Comparison of ENCODE assay signal across 27 mouse cellular contexts in genomic region chr13:112537065-112537464, GRCm38 (mm10). TPM values are rescaled to one million over a fixed set of nuclear protein-coding genes. Genes with fewer than 3 reads are reported as not detected.
A peak's percentile ranks its signal among the peaks of the same experiment; 100 is the strongest.
DNase-seq lines count a peak whose midpoint lies in the region; ATAC-seq and TF ChIP-seq lines count a peak whose summit lies in the region.
"Had no signal": no experiment of that assay in that cellular context is flagged by ENCODE, and none has a peak within 500 bp of the region (broad histone marks: within the 10 kb centered on the region; RNA-seq: fewer than 3 reads in every experiment).

No protein-coding gene starts in this region.

- H3K27ac ChIP-seq in liver, embryonic 14.5 days = no peak overlapping the region
- no peak overlapping the region for H3K27ac ChIP-seq in liver, embryonic 11.5 days (ENCODE audit: low read depth, low read length)
- no peak overlapping the region for H3K27ac ChIP-seq in MEL (ENCODE audit: control insufficient read depth, low read depth, low read length)
- H3K27ac ChIP-seq: embryonic facial prominence, embryonic 13.5 days; embryonic facial prominence, embryonic 15.5 days; forebrain, embryonic 10.5 days; forebrain, embryonic 12.5 days had no signal

- no peak for ATAC-seq in liver, embryonic 14.5 days (ENCODE audit: insufficient read depth)
- ATAC-seq in liver, embryonic 11.5 days (replicated peaks; ENCODE audit: low FRiP score) = no peak
- ATAC-seq in common myeloid progenitor, adult 5-6 weeks (replicated peaks; ENCODE audit: low read depth, poor library complexity, severe bottlenecking) = peak; percentile 27; the same call in 1 of the 2 replicates
- ATAC-seq in megakaryocyte-erythroid progenitor cell, adult 5-6 weeks (replicated peaks; ENCODE audit: low FRiP score, low TSS enrichment, poor library complexity, severe bottlenecking) = peak; percentile 69
- ATAC-seq: activated CD4-positive, CD25-positive, alpha-beta regulatory T cell, adult 4 months; forebrain, embryonic 14.5 days; forebrain, embryonic 16.5 days; Patski had no signal

- no peaks in the 10 kb centered on the region for H3K36me3 ChIP-seq in liver, embryonic 14.5 days (replicated peaks; ENCODE audit: control insufficient read depth, insufficient read depth, low read depth)
- no peaks in the 10 kb centered on the region for H3K36me3 ChIP-seq in liver, embryonic 11.5 days (ENCODE audit: control insufficient read depth, insufficient read depth, low read length)
- peaks cover 0 to 21% of the 10 kb centered on the region in 2 experiments; a peak in 2 of 4 replicates for H3K36me3 ChIP-seq in MEL (ENCODE audit: control insufficient read depth in 1 of 2, insufficient read depth in 2 of 2, low read length in 2 of 2)
- H3K36me3 ChIP-seq: embryonic facial prominence, embryonic 13.5 days; embryonic facial prominence, embryonic 15.5 days; forebrain, embryonic 10.5 days; forebrain, embryonic 12.5 days had no signal

- no peak overlapping the region for H3K9ac ChIP-seq in liver, embryonic 14.5 days (replicated peaks)
- H3K9ac ChIP-seq in liver, embryonic 11.5 days (ENCODE audit: low read depth, low read length) = no peak overlapping the region
- no peak overlapping the region for H3K9ac ChIP-seq in MEL (ENCODE audit: control insufficient read depth, low read depth, low read length, poor library complexity, severe bottlenecking)
- H3K9ac ChIP-seq: embryonic facial prominence, embryonic 13.5 days; embryonic facial prominence, embryonic 15.5 days; forebrain, embryonic 12.5 days had no signal

- peaks cover 4 to 9% of the 10 kb centered on the region in 2 experiments; a peak in 3 of 4 replicates for H3K4me1 ChIP-seq in liver, embryonic 14.5 days (replicated peaks; ENCODE audit: control insufficient read depth in 2 of 2, insufficient read depth in 2 of 2, low read length in 1 of 2)
- H3K4me1 ChIP-seq in liver, embryonic 11.5 days (replicated peaks; ENCODE audit: control insufficient read depth, insufficient read depth, low read length) = peaks cover 3% of the 10 kb centered on the region; the same call in 1 of the 2 replicates
- peaks cover 17 to 22% of the 10 kb centered on the region in 2 experiments for H3K4me1 ChIP-seq in MEL (ENCODE audit: control insufficient read depth in 1 of 2, insufficient read depth in 2 of 2, low read length in 2 of 2)
- H3K4me1 ChIP-seq: embryonic facial prominence, embryonic 15.5 days; forebrain, embryonic 10.5 days; forebrain, embryonic 12.5 days had no signal

- no peaks in the 10 kb centered on the region for H3K79me2 ChIP-seq in MEL (ENCODE audit: control insufficient read depth, insufficient read depth, low read length, poor library complexity)

- no peak overlapping the region for H3K4me2 ChIP-seq in liver, embryonic 14.5 days (ENCODE audit: low read depth)
- no peak overlapping the region for H3K4me2 ChIP-seq in liver, embryonic 11.5 days
- H3K4me2 ChIP-seq: embryonic facial prominence, embryonic 13.5 days; embryonic facial prominence, embryonic 15.5 days; forebrain, embryonic 12.5 days had no signal

- no peak for TF ChIP-seq CTCF in liver, embryonic 14.5 days (IDR thresholded peaks at IDR 0.05; ENCODE audit: low read depth)
- TF ChIP-seq CTCF in MEL (IDR thresholded peaks at IDR 0.05 in 2 of 3, conservative IDR thresholded peaks at IDR 0.05 in 1 of 3; ENCODE audit: control insufficient read depth in 1 of 3, insufficient read depth in 1 of 3, low read depth in 2 of 3, low read length in 3 of 3, poor library complexity in 1 of 3, severe bottlenecking in 1 of 3) = no peak

- H3K4me3 ChIP-seq in liver, embryonic 14.5 days (ENCODE audit: insufficient read depth in 1 of 2, low read depth in 2 of 2, low read length in 2 of 2) = no peak overlapping the region
- H3K4me3 ChIP-seq in liver, embryonic 11.5 days (ENCODE audit: low read depth, low read length) = no peak overlapping the region
- H3K4me3 ChIP-seq in MEL (ENCODE audit: control insufficient read depth in 1 of 2, insufficient read depth in 1 of 2, low read depth in 2 of 2, low read length in 2 of 2) = no peak overlapping the region
- H3K4me3 ChIP-seq: embryonic facial prominence, embryonic 13.5 days; embryonic facial prominence, embryonic 15.5 days; erythroblast, embryonic 14.5 days; forebrain, embryonic 10.5 days; forebrain, embryonic 12.5 days had no signal

- no peak for TF ChIP-seq POLR2A in MEL (IDR thresholded peaks at IDR 0.05; ENCODE audit: control insufficient read depth in 1 of 2, insufficient read depth in 1 of 2, low read depth in 1 of 2, low read length in 2 of 2, poor library complexity in 1 of 2)

- no peaks in the 10 kb centered on the region for H3K9me3 ChIP-seq in liver, embryonic 14.5 days (ENCODE audit: control insufficient read depth, low read length)
- no peaks in the 10 kb centered on the region for H3K9me3 ChIP-seq in liver, embryonic 11.5 days (ENCODE audit: control insufficient read depth, low read length)
- H3K9me3 ChIP-seq in MEL (replicated peaks; ENCODE audit: insufficient read depth, low read length) = no peaks in the 10 kb centered on the region
- H3K9me3 ChIP-seq: embryonic facial prominence, embryonic 13.5 days; embryonic facial prominence, embryonic 15.5 days; forebrain, embryonic 10.5 days; forebrain, embryonic 12.5 days had no signal

- DNase-seq in liver, embryonic 14.5 days (ENCODE audit: low read depth in 3 of 3, low spot score in 3 of 3) = no peak
- DNase-seq in liver, embryonic 11.5 days (ENCODE audit: low spot score) = no peak
- peak; percentile 22 for DNase-seq in MEL (ENCODE audit: low read depth, low spot score)
- no peak for DNase-seq in cerebellum, adult 9-11 months
- no peak for DNase-seq in right cerebral cortex, adult 2 months (ENCODE audit: low spot score in 2 of 2)
- DNase-seq: adrenal gland, adult 8-10 months; adrenal gland, postnatal 14 days; adrenal gland, postnatal 36 days; cerebellum, adult 18-20 months; cerebellum, adult 8-10 months; cerebellum, postnatal 10 days; cerebellum, postnatal 25 days; embryo, embryonic 11 days had no signal

- H3K27me3 ChIP-seq in liver, embryonic 14.5 days (ENCODE audit: control insufficient read depth, insufficient read depth, low read length) = no peaks in the 10 kb centered on the region
- no peaks in the 10 kb centered on the region; the same call in 1 of the 2 replicates for H3K27me3 ChIP-seq in liver, embryonic 11.5 days (replicated peaks; ENCODE audit: control insufficient read depth, insufficient read depth, low read length)
- H3K27me3 ChIP-seq in MEL (ENCODE audit: control insufficient read depth in 1 of 2, insufficient read depth in 2 of 2, low read length in 2 of 2) = no peaks in the 10 kb centered on the region
- H3K27me3 ChIP-seq: embryonic facial prominence, embryonic 13.5 days; embryonic facial prominence, embryonic 15.5 days; forebrain, embryonic 12.5 days; Patski had no signal

- peak; percentile 41; the same call in 1 of the 2 replicates for TF ChIP-seq EP300 in liver, embryonic 14.5 days (IDR thresholded peaks at IDR 0.05; ENCODE audit: low read depth)
- TF ChIP-seq EP300 in MEL (IDR thresholded peaks at IDR 0.05; ENCODE audit: low read depth in 1 of 2, low read length in 2 of 2) = peak; percentile 50 to 76; a peak in 3 of 4 replicates

- no peak for TF ChIP-seq RAD21 in MEL (IDR thresholded peaks at IDR 0.05; ENCODE audit: low read depth, low read length)

- 43% methylated on average over 7 of the region's 7 CpGs for WGBS in liver, embryonic 14.5 days (ENCODE audit: insufficient replicate concordance)
- 80% methylated on average over 7 of the region's 7 CpGs for WGBS in liver, embryonic 11.5 days

TF ChIP-seq in MEL, 35 proteins besides CTCF, POLR2A, EP300 and RAD21:
- TF ChIP-seq GATA1 (IDR thresholded peaks at IDR 0.05; ENCODE audit: low read depth, low read length) (peak; percentile 40; the same call in 1 of the 2 replicates), USF1 (IDR thresholded peaks at IDR 0.05; ENCODE audit: low read depth, low read length) (peak; percentile 64), TCF12 (IDR thresholded peaks at IDR 0.05; ENCODE audit: low read depth, low read length) (peak; percentile 55; the same call in 1 of the 2 replicates), RCOR1 (IDR thresholded peaks at IDR 0.05; ENCODE audit: low read depth, low read length) (0 out of 2 replicates have a peak, but pooled peaks have one; percentile 19), MAFK (IDR thresholded peaks at IDR 0.05; ENCODE audit: borderline replicate concordance, low read depth, low read length) (no peak)

RNA-seq across cellular contexts. Expression of gene Il31ra, which starts 57.1 kb away (rescaled TPM):
- polyA plus RNA-seq in liver, embryonic 14.5 days (2012; rRNA removed) = 0.01 and 0.04 TPM in 2 replicates
- polyA plus RNA-seq in liver, embryonic 14.5 days (2014; fragmentation: Nextera tagmentation; extraction: Ambion mirVana) = 0.08 TPM in 1 of 2 replicates, not detected in the other
- 0.06 and 0.08 TPM in 2 replicates for polyA plus RNA-seq in liver, embryonic 11.5 days (2014; fragmentation: Nextera tagmentation; extraction: Ambion mirVana)
- 2.1 and 2.2 TPM in 2 replicates for total RNA-seq in MEL (2012; rRNA removed)
- polyA plus RNA-seq in MEL (2012; ENCODE audit: insufficient read depth in 1 of 2, insufficient read length in 2 of 2, low read depth in 1 of 2, low replicate concordance in 2 of 2, missing spikeins in 1 of 2) = 1 to 10 TPM in 1 of 2 experiments, not detected in 1; 2.1 TPM
- total RNA-seq in common myeloid progenitor, adult 5-6 weeks (2017) = 7.0 and 9.2 TPM in 2 replicates
- 8.1 and 10.4 TPM in 2 replicates for total RNA-seq in megakaryocyte-erythroid progenitor cell, adult 5-6 weeks (2014; fragmentation: Nextera tagmentation)
- 6.5 and 9.9 TPM in 2 replicates for total RNA-seq in megakaryocyte-erythroid progenitor cell, adult 5-6 weeks (2017)
- total RNA-seq: ES-E14 had no signal
- polyA plus RNA-seq: C2C12; embryonic facial prominence, embryonic 11.5 days; erythroblast, embryonic 14.5 days; forebrain, embryonic 10.5 days; Patski had no signal

Comparison
In these comparisons a context has a peak if more than half of its experiments do, and no peak if none do; other contexts are left out.
1. ATAC-seq: peak in common myeloid progenitor, adult 5-6 weeks (single experiment) and megakaryocyte-erythroid progenitor cell, adult 5-6 weeks (single experiment); none in liver, embryonic 14.5 days (single experiment) and liver, embryonic 11.5 days (single experiment).